Mouse (Mus musculus) intestine, embryonic 16.5 days (tissue): ENCODE results near the gene Mturn. TPM values are rescaled to one million over a fixed set of nuclear protein-coding genes. Genes with fewer than 3 reads are reported as not detected.

Experiments
- ATAC-seq: fragments of 200-750 bp; cut with Nextera tagmentation; 2 replicates; pipeline ENCODE4 v1.8.0; 2017; ENCODE audit warnings: moderate TSS enrichment, moderate library complexity
- H3K27ac ChIP-seq: fragments of 300-500 bp; sonication (generic); 2 replicates; pipeline ENCODE4 v1.5.1; 2014; ENCODE audit warnings: mild to moderate bottlenecking, low read length
- H3K27me3 ChIP-seq: fragments of 300-500 bp; sonication (generic); replicated peaks from 2 replicates; pipeline ENCODE4 v1.6.1; 2014; ENCODE audit warnings: low read length, control low read depth, mixed read lengths; ENCODE audit not compliant: control insufficient read depth, insufficient read depth
- H3K36me3 ChIP-seq: fragments of 300-500 bp; sonication (generic); 2 replicates; pipeline ENCODE4 v1.6.1; 2014; ENCODE audit warnings: low read length, control low read depth; ENCODE audit not compliant: control insufficient read depth, insufficient read depth
- H3K4me1 ChIP-seq: fragments of 300-500 bp; sonication (generic); 2 replicates; pipeline ENCODE4 v1.6.1; 2014; ENCODE audit warnings: low read length, control low read depth, mixed read lengths; ENCODE audit not compliant: control insufficient read depth, insufficient read depth
- H3K4me2 ChIP-seq: fragments of 300-500 bp; sonication (generic); 2 replicates; pipeline ENCODE4 v1.6.1; 2014; ENCODE audit warnings: low read depth, low read length, control low read depth
- H3K4me3 ChIP-seq: fragments of 300-500 bp; sonication (generic); 2 replicates; pipeline ENCODE4 v1.5.1; 2014; ENCODE audit warnings: mild to moderate bottlenecking, low read length
- H3K9ac ChIP-seq: fragments of 300-500 bp; sonication (generic); 2 replicates; pipeline ENCODE4 v1.6.1; 2014; ENCODE audit warnings: low read depth, low read length
- H3K9me3 ChIP-seq: fragments of 300-500 bp; sonication (generic); 2 replicates; pipeline ENCODE4 v1.6.1; 2016; ENCODE audit warnings: low read length, control low read depth; ENCODE audit not compliant: control insufficient read depth
- WGBS: fragments of 180-500 bp; shearing (Covaris S2); extraction: QIAGEN DNeasy Blood & Tissue Kit; methylation state at CpG from one replicate; pipeline ENCODE4 v1.1.7; 2014; 5-methylcytosine and 5-hydroxymethylcytosine counted together
- polyA plus RNA-seq: library from polyadenylated mRNA; unstranded; fragments of >200 nt; fragmentation: Nextera tagmentation; extraction: Ambion mirVana; gene quantifications from 2 replicates; pipeline ENCODE4 v1.2.1, GENCODE M21; 2015

The Mturn gene
- polyA plus RNA-seq, 1 experiment from 2014 or later, result 6.1 TPM

DNA sequence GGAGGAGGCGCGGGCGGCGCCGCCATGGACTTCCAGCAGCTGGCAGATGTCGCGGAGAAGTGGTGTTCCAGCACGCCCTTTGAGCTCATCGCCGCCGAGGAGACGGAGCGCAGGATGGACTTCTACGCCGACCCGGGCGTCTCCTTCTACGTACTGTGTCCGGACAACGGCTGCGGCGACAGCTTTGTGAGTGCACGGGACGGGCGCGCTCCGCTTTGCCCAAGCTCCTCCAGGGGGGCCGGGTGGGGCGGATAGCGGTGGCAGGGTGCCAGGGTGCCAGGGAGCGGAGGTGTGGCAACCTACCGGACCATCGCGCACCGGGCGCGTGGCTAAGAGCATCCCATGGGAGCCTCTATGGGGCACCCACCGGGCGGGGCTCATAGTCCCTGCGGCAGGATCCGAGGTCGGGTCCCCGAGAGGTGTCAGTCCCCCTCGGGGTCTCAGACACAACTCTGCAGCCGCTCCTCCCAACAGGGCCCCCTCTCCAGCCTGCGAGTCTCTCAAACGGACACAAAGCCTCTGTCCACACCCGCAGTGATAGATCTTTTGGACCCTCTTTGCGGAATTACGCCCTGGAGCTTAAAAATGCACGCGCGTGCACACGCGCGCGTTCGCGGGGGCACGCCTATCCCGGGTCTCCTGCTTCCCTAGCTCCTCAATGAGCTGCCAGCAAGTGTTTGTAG lies 463 bp downstream of the Mturn start:
- H3K4me3 ChIP-seq, result peak overlapping the region; percentile 87
- under 1% methylated on average over 61 of the region's 61 CpGs for WGBS
- ATAC-seq, result no peak
- H3K9me3 ChIP-seq, result no peaks in the 10 kb centered on the region
- H3K4me1 ChIP-seq, result 0 out of 2 replicates have a peak, but pooled peaks cover 5% of the 10 kb centered on the region
- peak overlapping the region; percentile 98 for H3K4me2 ChIP-seq
- H3K9ac ChIP-seq, result peak overlapping the region; percentile 78
- H3K27ac ChIP-seq, result peak overlapping the region; percentile 57; the same call in 1 of the 2 replicates
- 0 out of 2 replicates have a peak, but pooled peaks cover 2% of the 10 kb centered on the region for H3K27me3 ChIP-seq
- H3K36me3 ChIP-seq, result no peaks in the 10 kb centered on the region

GRCm38 (mm10) chr6:54684085-54684484 lies 2.7 kb downstream of the Mturn start:
- no peak overlapping the region for H3K9ac ChIP-seq
- H3K9me3 ChIP-seq, result no peaks in the 10 kb centered on the region
- ATAC-seq, result no peak
- no peaks in the 10 kb centered on the region for H3K36me3 ChIP-seq
- H3K4me3 ChIP-seq, result no peak overlapping the region
- no peak overlapping the region for H3K4me2 ChIP-seq
- WGBS, result 90% methylated on average over 4 of the region's 4 CpGs
- H3K4me1 ChIP-seq, result 0 out of 2 replicates have a peak, but pooled peaks cover 5% of the 10 kb centered on the region
- H3K27ac ChIP-seq, result no peak overlapping the region
- H3K27me3 ChIP-seq, result 0 out of 2 replicates have a peak, but pooled peaks cover 2% of the 10 kb centered on the region

GRCm38 (mm10) chr6:54685103-54685502 lies 3.7 kb downstream of the Mturn start:
- H3K4me3 ChIP-seq, result no peak overlapping the region
- WGBS, result 85% methylated on average over 5 of the region's 5 CpGs
- H3K27ac ChIP-seq, result no peak overlapping the region
- no peaks in the 10 kb centered on the region for H3K36me3 ChIP-seq
- no peak overlapping the region for H3K9ac ChIP-seq
- no peak for ATAC-seq
- H3K4me2 ChIP-seq, result no peak overlapping the region
- no peaks in the 10 kb centered on the region for H3K9me3 ChIP-seq
- H3K27me3 ChIP-seq, result 0 out of 2 replicates have a peak, but pooled peaks cover 2% of the 10 kb centered on the region
- H3K4me1 ChIP-seq, result 0 out of 2 replicates have a peak, but pooled peaks cover 5% of the 10 kb centered on the region

DNA sequence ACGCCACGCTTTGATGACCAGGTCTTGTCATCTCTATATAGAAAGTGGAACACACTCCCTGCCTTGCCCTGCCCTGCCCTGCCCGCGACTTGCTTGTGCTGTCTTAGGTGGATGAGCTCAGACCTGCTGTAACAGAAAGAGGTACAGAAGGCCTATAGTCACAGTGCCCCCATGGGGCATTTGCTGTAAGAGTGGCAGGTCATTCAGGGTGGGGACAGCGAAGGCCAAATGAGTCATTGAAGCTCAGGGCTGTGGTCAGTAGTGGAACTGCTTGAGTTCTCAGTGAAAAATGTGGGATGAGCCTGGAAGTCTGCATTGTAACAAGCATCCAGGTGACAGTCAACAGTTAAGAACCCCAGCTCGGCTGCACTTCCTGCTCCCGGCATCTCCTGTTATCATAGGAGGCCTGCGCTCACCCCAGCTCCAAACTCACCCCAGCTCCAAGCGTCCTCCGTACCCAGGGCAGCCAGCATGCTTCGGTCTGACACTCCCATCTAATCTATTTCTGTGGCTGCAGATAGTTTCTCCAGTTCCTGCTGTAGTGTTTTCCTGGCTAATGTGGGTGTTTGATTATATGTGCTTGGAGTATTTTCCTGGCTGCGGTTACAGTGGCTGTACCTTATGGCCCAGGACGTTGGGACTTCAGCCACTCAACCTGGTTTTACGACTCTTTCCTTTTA lies 4.4 kb downstream of the Mturn start:
- Histone ChIP-seq H3K9me3 (no peaks in the 10 kb centered on the region), H3K27ac (no peak overlapping the region), H3K4me2 (no peak overlapping the region), H3K4me1 (0 out of 2 replicates have a peak, but pooled peaks cover 1% of the 10 kb centered on the region), H3K4me3 (no peak overlapping the region), H3K9ac (no peak overlapping the region), H3K36me3 (no peaks in the 10 kb centered on the region), H3K27me3 (0 out of 2 replicates have a peak, but pooled peaks cover 2% of the 10 kb centered on the region)
- 65% methylated on average over 14 of the region's 14 CpGs for WGBS
- ATAC-seq, result no peak

GRCm38 (mm10) chr6:54686946-54687737 lies 5.7 kb downstream of the Mturn start:
- Histone ChIP-seq H3K36me3 (no peaks in the 10 kb centered on the region), H3K27ac (no peak overlapping the region)
- no peak for ATAC-seq

GRCm38 (mm10) chr6:54688467-54689323 lies 7.3 kb downstream of the Mturn start:
- no peak overlapping the region for H3K4me2 ChIP-seq
- ATAC-seq, result no peak
- no peaks in the 10 kb centered on the region for H3K27me3 ChIP-seq
- H3K4me1 ChIP-seq, result no peaks in the 10 kb centered on the region
- 80% methylated on average over 18 of the region's 18 CpGs for WGBS
- no peak overlapping the region for H3K9ac ChIP-seq
- H3K9me3 ChIP-seq, result no peaks in the 10 kb centered on the region
- H3K4me3 ChIP-seq, result no peak overlapping the region
- no peak overlapping the region for H3K27ac ChIP-seq
- H3K36me3 ChIP-seq, result no peaks in the 10 kb centered on the region

More at GRCm38 (mm10) chr6:54686946-54687737, 5.7 kb downstream of the Mturn start:
- 87% methylated on average over 21 of the region's 21 CpGs for WGBS
- Histone ChIP-seq H3K4me1 (no peaks in the 10 kb centered on the region), H3K27me3 (0 out of 2 replicates have a peak, but pooled peaks cover 2% of the 10 kb centered on the region), H3K9me3 (no peaks in the 10 kb centered on the region), H3K4me2 (no peak overlapping the region), H3K9ac (no peak overlapping the region), H3K4me3 (no peak overlapping the region)

GRCm38 (mm10) chr6:54689686-54690085 lies 8.3 kb downstream of the Mturn start:
- H3K4me1 ChIP-seq, result no peaks in the 10 kb centered on the region
- no peak overlapping the region for H3K4me3 ChIP-seq
- no peak overlapping the region for H3K9ac ChIP-seq
- no peaks in the 10 kb centered on the region for H3K9me3 ChIP-seq
- no peak for ATAC-seq
- no peak overlapping the region for H3K4me2 ChIP-seq
- H3K27me3 ChIP-seq, result no peaks in the 10 kb centered on the region
- H3K36me3 ChIP-seq, result no peaks in the 10 kb centered on the region
- WGBS, result 86% methylated on average over 7 of the region's 7 CpGs
- H3K27ac ChIP-seq, result no peak overlapping the region

GRCm38 (mm10) chr6:54690838-54691237 lies 9.4 kb downstream of the Mturn start:
- H3K27me3 ChIP-seq, result no peaks in the 10 kb centered on the region
- no peaks in the 10 kb centered on the region for H3K9me3 ChIP-seq
- no peak overlapping the region for H3K27ac ChIP-seq
- no peak overlapping the region for H3K9ac ChIP-seq
- H3K36me3 ChIP-seq, result no peaks in the 10 kb centered on the region
- no peaks in the 10 kb centered on the region for H3K4me1 ChIP-seq
- ATAC-seq, result no peak
- 84% methylated on average over 13 of the region's 13 CpGs for WGBS
- H3K4me3 ChIP-seq, result no peak overlapping the region
- no peak overlapping the region for H3K4me2 ChIP-seq
